Mouse (Mus musculus) limb, embryonic 10.5 days (tissue): ENCODE results near the gene Aloxe3. TPM values are rescaled to one million over a fixed set of nuclear protein-coding genes. Genes with fewer than 3 reads are reported as not detected.
A peak's percentile ranks its signal among the peaks of the same experiment; 100 is the strongest.
"Not testable (repeated sequence)": the region's sequence is repeated elsewhere in the genome, so short reads cannot be mapped to it uniquely, and the experiment has no call there.

Experiments used
- DNase-seq: peaks from one replicate; pipeline ENCODE4 v3.0.0-alpha.2; 2017; ENCODE audit warnings: low spot score
- H3K27ac ChIP-seq: fragments of 300-500 bp; sonication (generic); 2 replicates; pipeline ENCODE4 v1.5.1; 2016; ENCODE audit warnings: mild to moderate bottlenecking
- H3K27me3 ChIP-seq: fragments of 300-500 bp; sonication (generic); 2 replicates; pipeline ENCODE4 v1.6.1; 2016; ENCODE audit warnings: low read depth, mild to moderate bottlenecking; ENCODE audit not compliant: poor library complexity, severe bottlenecking
- H3K36me3 ChIP-seq: fragments of 300-500 bp; sonication (generic); 2 replicates; pipeline ENCODE4 v1.6.1; 2016; ENCODE audit warnings: mild to moderate bottlenecking, moderate library complexity
- H3K4me1 ChIP-seq: fragments of 300-500 bp; sonication (generic); 2 replicates; pipeline ENCODE4 v1.6.1; 2016
- H3K4me3 ChIP-seq: fragments of 300-500 bp; sonication (generic); 2 replicates; pipeline ENCODE4 v1.5.1; 2016; ENCODE audit warnings: mild to moderate bottlenecking, moderate library complexity
- H3K9me3 ChIP-seq: fragments of 300-500 bp; sonication (generic); replicated peaks from 2 replicates; pipeline ENCODE4 v1.6.1; 2016; ENCODE audit warnings: mild to moderate bottlenecking
- WGBS: fragments of 180-500 bp; shearing (Covaris S2); methylation state at CpG from one replicate; pipeline ENCODE4 v1.1.7; 2016; 5-methylcytosine and 5-hydroxymethylcytosine counted together
- polyA plus RNA-seq: library from polyadenylated mRNA; unstranded; fragments of >200 nt; fragmentation: Nextera tagmentation; extraction: Ambion mirVana; gene quantifications from 2 replicates; pipeline ENCODE4 v1.2.1, GENCODE M21; 2016

Gene Aloxe3
- polyA plus RNA-seq, 1 experiment from 2014 or later: 0.39 TPM

- Histone ChIP-seq H3K9me3 (no peaks in the 10 kb centered on the region), H3K4me1 (peaks cover 51% of the 10 kb centered on the region), H3K36me3 (peaks cover 34% of the 10 kb centered on the region), H3K27ac (peak overlapping the region; percentile 100), H3K27me3 (no peaks in the 10 kb centered on the region), H3K4me3 (peak overlapping the region; percentile 100)
- WGBS: 12% methylated on average over 25 of the region's 25 CpGs
- DNase-seq: no peak
Observed at GRCm38 (mm10) chr11:69088856-69089615, 36.7 kb upstream of the Aloxe3 start.

GRCm38 (mm10) chr11:69089616-69090290 is 35.9 kb upstream of the Aloxe3 start:
- WGBS: 88% methylated on average over 12 of the region's 12 CpGs
- Histone ChIP-seq H3K36me3 (peaks cover 34% of the 10 kb centered on the region), H3K27me3 (no peaks in the 10 kb centered on the region), H3K27ac (peak overlapping the region; percentile 100), H3K4me3 (peak overlapping the region; percentile 100), H3K4me1 (peaks cover 57% of the 10 kb centered on the region), H3K9me3 (no peaks in the 10 kb centered on the region)
- DNase-seq: no peak

- no peaks in the 10 kb centered on the region for H3K9me3 ChIP-seq
- 81% methylated on average over 6 of the region's 6 CpGs for WGBS
- no peak overlapping the region for H3K27ac ChIP-seq
- peaks cover 34% of the 10 kb centered on the region for H3K36me3 ChIP-seq
- peaks cover 58% of the 10 kb centered on the region for H3K4me1 ChIP-seq
- H3K4me3 ChIP-seq: peak overlapping the region; percentile 100; the same call in 1 of the 2 replicates
- H3K27me3 ChIP-seq: no peaks in the 10 kb centered on the region
- no peak for DNase-seq
Observed at GRCm38 (mm10) chr11:69090367-69090766, 35.3 kb upstream of the Aloxe3 start.

GRCm38 (mm10) chr11:69091566-69092385 is 33.9 kb upstream of the Aloxe3 start:
- Histone ChIP-seq H3K9me3 (no peaks in the 10 kb centered on the region), H3K4me3 (peak overlapping the region; percentile 13; the same call in 1 of the 2 replicates), H3K27ac (no peak overlapping the region), H3K36me3 (peaks cover 34% of the 10 kb centered on the region), H3K4me1 (peaks cover 66% of the 10 kb centered on the region), H3K27me3 (no peaks in the 10 kb centered on the region)
- DNase-seq: no peak
- 66% methylated on average over 7 of the region's 7 CpGs for WGBS

GRCm38 (mm10) chr11:69092386-69092751 is 33.3 kb upstream of the Aloxe3 start:
- H3K4me1 ChIP-seq: peaks cover 66% of the 10 kb centered on the region
- WGBS: 6% methylated on average over 3 of the region's 3 CpGs
- peaks cover 34% of the 10 kb centered on the region for H3K36me3 ChIP-seq
- H3K9me3 ChIP-seq: no peaks in the 10 kb centered on the region
- H3K27me3 ChIP-seq: no peaks in the 10 kb centered on the region
- peak overlapping the region; percentile 13; the same call in 1 of the 2 replicates for H3K4me3 ChIP-seq
- DNase-seq: peak; percentile 90
- no peak overlapping the region for H3K27ac ChIP-seq

- Histone ChIP-seq H3K27ac (no peak overlapping the region), H3K27me3 (no peaks in the 10 kb centered on the region), H3K36me3 (peaks cover 34% of the 10 kb centered on the region), H3K9me3 (no peaks in the 10 kb centered on the region), H3K4me1 (peaks cover 67% of the 10 kb centered on the region), H3K4me3 (no peak overlapping the region)
- DNase-seq: no peak
- WGBS: 94% methylated on average over 4 of the region's 4 CpGs
Observed at GRCm38 (mm10) chr11:69092871-69093270, 32.8 kb upstream of the Aloxe3 start.

GRCm38 (mm10) chr11:69093856-69094255 is 31.8 kb upstream of the Aloxe3 start:
- not testable (repeated sequence) for H3K9me3 ChIP-seq, H3K4me3 ChIP-seq, H3K27ac ChIP-seq, H3K27me3 ChIP-seq, DNase-seq
- peaks cover 34% of the 10 kb centered on the region for H3K36me3 ChIP-seq
- WGBS: 85% methylated on average over 7 of the region's 7 CpGs
- H3K4me1 ChIP-seq: peaks cover 67% of the 10 kb centered on the region

- H3K9me3 ChIP-seq: no peaks in the 10 kb centered on the region
- H3K27ac ChIP-seq: peak within 1 kb of the TSS; percentile 70
- H3K4me3 ChIP-seq: peak within 1 kb of the TSS; percentile 65
- H3K4me1 ChIP-seq: peaks cover 67% of the 10 kb centered on the region
- peaks cover 28% of the 10 kb centered on the region for H3K36me3 ChIP-seq
- under 1% methylated on average over 37 of the region's 37 CpGs for WGBS
- DNase-seq: peak; percentile 97
- H3K27me3 ChIP-seq: no peaks in the 10 kb centered on the region
Observed at GRCm38 (mm10) chr11:69094697-69095429, 30.8 kb upstream of the Aloxe3 start, which contains the start of gene Per1. Gene Per1, plus strand, starts transcription at chr11:69095217.

GRCm38 (mm10) chr11:69095511-69096231 is 30.0 kb upstream of the Aloxe3 start:
- H3K4me3 ChIP-seq: peak overlapping the region; percentile 65
- H3K9me3 ChIP-seq: no peaks in the 10 kb centered on the region
- DNase-seq: no peak
- peak overlapping the region; percentile 70 for H3K27ac ChIP-seq
- peaks cover 22% of the 10 kb centered on the region for H3K36me3 ChIP-seq
- 3% methylated on average over 27 of the region's 27 CpGs for WGBS
- peaks cover 69% of the 10 kb centered on the region for H3K4me1 ChIP-seq
- no peaks in the 10 kb centered on the region for H3K27me3 ChIP-seq

GRCm38 (mm10) chr11:69096360-69096986 is 29.2 kb upstream of the Aloxe3 start:
- no peaks in the 10 kb centered on the region for H3K9me3 ChIP-seq
- no peaks in the 10 kb centered on the region for H3K27me3 ChIP-seq
- DNase-seq: no peak
- H3K27ac ChIP-seq: peak overlapping the region; percentile 74
- H3K36me3 ChIP-seq: peaks cover 22% of the 10 kb centered on the region
- H3K4me1 ChIP-seq: peaks cover 71% of the 10 kb centered on the region
- WGBS: 16% methylated on average over 9 of the region's 9 CpGs
- peak overlapping the region; percentile 65 for H3K4me3 ChIP-seq
